Mouse (Mus musculus): ENCODE measurements at regions not wholly inside any gene's neighbourhood (a gene's known extent, or its start where the extent isn't known, plus 50 kb on each side); places are given as distances from the start of the nearest gene placed in this dataset.

DNA sequence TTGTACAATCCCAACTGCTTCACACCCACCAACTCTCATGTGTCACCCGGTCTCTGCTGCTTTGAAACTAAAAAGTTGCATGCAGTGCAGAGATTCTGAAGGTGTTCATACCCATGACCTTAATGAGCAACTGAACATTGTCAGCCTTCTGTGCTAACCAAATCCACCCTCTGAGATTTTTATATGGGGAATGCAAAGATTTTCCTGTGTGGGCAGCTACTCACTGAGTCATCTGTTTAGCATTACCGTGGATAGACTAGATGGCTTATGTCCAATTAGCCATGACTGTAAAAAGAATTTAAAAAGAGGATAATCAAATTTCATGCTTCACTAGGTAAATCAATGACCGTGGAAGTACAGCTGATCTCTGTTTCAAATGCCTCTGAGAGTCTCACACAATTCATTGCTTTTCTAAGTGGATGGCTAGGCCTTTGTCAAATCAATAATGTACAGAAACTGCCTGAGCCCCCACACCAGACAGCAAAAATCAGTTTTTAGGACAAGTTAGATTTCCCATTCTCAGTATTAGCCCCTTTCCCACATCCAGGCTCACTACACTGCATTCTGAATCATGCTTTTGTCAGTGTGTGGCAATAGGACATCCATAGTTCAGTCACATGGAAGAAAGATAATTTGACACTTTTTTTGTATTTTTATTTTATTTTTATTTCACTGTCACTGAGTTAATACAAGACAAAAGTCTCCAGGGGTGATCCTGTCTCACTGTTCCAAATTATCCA lies 781.8 kb upstream of the Ins1 start:
- 0 out of 2 replicates have a peak, but pooled peaks cover 4% of the 10 kb centered on the region for H3K27me3 ChIP-seq
- no peak overlapping the region for H3K27ac ChIP-seq
- WGBS = 16% methylated on average over 3 of the region's 3 CpGs
- H3K4me1 ChIP-seq = no peaks in the 10 kb centered on the region
- H3K36me3 ChIP-seq = no peaks in the 10 kb centered on the region
- H3K9me3 ChIP-seq = no peaks in the 10 kb centered on the region
- H3K4me3 ChIP-seq = no peak overlapping the region
- no peak overlapping the region for H3K9ac ChIP-seq
- ATAC-seq (ENCODE audit: insufficient number of reproducible peaks, insufficient read depth, low FRiP score, low TSS enrichment) = peak; percentile 86; the same call in 1 of the 2 replicates
- no peak overlapping the region for H3K4me2 ChIP-seq (replicated peaks)

Measured in embryonic facial prominence, embryonic 12.5 days (tissue).